Mouse (Mus musculus) gastrocnemius, adult 2 months (tissue): ENCODE measurements around the gene Cap2. TPM values are rescaled to one million over a fixed set of nuclear protein-coding genes. Genes with fewer than 3 reads are reported as not detected.
A peak's percentile ranks its signal among the peaks of the same experiment; 100 is the strongest.

Experiments
- DNase-seq: peaks from one replicate; pipeline ENCODE4 v3.0.0; 2022
- H3K27ac ChIP-seq: fragments of 200-600 bp; 2 replicates; pipeline ENCODE4 v1.8.1; 2022; ENCODE audit warnings: mild to moderate bottlenecking
- H3K4me3 ChIP-seq: fragments of 200-600 bp; 2 replicates; pipeline ENCODE4 v1.8.1; 2022; ENCODE audit warnings: mild to moderate bottlenecking, moderate library complexity
- CTCF ChIP-seq: fragments of 200-600 bp; IDR thresholded peaks from 2 replicates; pipeline ENCODE4 v1.8.1; 2022; ENCODE audit warnings: antibody characterized with exemption, mild to moderate bottlenecking, moderate library complexity
- intact Hi-C: fragments of 180-260 bp; cut with DNase I; formaldehyde crosslinking; loops from one replicate; pipeline ENCODE4 v1.15.1; 2025
- total RNA-seq, 2 experiments: library from RNA; stranded (reverse); gene quantifications; 2 replicates each; pipeline ENCODE4 v1.2.3; 2021

The Cap2 gene
- total RNA-seq, 2 experiments from 2014 or later: 270 TPM

DNA sequence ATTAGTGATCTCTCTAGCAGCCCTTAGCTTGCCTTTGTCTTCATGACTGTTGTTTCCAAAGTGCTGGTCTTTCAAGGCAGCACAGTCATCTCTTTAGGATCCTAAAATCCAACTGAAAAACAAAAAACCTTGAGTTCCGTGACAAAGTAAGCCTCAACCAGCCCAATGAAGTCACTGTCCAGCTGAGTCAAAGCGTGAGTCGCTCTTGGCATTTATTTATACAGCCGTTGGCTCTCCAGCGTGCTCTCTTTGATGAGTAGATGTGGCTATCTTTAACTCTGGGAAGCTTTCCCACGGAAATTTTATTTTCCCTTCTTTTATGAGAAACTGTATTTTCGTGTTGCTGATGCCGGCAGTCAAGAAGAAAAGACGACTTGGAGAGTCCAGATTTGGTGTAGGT lies 125.0 kb downstream of the Cap2 start:
- intact Hi-C loops: no loop called here
- TF ChIP-seq CTCF: no peak
- H3K27ac ChIP-seq: peak overlapping the region; percentile 76
- H3K4me3 ChIP-seq: no peak overlapping the region
- DNase-seq: no peak

DNA sequence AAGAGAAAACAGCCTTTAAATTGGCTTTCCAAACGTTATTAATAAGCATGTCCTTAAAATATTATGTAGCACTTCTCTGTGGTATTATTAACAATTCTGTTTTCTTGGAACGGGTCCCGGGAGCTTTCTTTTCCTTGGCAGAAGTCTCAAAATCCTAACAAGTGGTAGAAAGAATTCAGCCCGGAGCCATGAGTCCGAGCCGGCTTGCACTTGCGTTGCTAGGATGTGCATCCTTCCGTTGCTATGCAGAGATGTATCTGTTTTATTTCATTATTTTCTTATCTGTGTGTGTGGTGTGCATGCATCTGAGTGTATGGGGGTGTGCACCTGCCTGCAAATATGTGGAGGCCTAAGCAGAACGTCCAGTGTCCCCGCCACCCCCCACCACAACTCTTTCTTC lies 126.2 kb downstream of the Cap2 start:
- peak overlapping the region; percentile 76 for H3K27ac ChIP-seq
- no peak for DNase-seq
- TF ChIP-seq CTCF: no peak
- intact Hi-C loops: no loop called here
- no peak overlapping the region for H3K4me3 ChIP-seq

DNA sequence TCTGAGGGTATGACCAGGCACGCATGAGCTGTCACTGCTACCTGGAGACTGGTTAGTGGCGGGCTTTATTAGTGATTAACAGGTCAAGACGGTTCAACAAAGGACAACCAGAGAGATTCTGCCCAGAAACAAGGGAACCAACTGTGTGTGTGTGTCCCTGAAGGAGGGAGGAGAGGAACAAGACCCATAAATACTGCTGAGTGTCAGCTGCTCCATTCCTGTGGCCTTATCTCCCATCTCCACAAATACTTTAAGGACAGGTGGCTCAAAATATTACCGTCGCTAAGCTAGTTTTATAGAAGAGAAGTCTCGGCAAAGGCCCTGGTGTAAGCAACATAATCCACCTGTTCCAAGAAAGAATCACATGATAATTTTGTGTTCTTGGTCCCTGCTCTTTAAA lies 127.7 kb downstream of the Cap2 start:
- Histone ChIP-seq H3K4me3 (no peak overlapping the region), H3K27ac (peak overlapping the region; percentile 76)
- intact Hi-C loops: no loop called here
- no peak for DNase-seq
- no peak for TF ChIP-seq CTCF

DNA sequence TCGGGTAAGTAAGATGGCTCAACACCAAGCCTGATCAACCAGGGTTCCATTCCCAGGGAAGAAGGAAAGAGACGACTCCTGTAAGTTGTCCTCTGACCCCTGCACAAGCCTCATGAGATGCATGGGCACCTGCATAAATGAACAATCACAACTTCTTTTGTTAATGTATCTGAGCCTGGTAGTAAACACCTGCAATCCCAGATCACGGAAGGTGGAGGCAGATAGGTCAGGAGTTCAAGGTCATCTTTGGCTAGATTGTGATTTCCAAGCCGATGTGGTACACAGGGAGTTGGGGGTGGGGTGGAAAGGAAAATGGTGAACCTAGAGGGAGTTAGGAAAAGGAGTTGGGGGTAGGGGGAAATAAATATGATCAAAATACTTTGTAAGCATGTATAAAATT lies 131.1 kb downstream of the Cap2 start:
- no peak overlapping the region for H3K4me3 ChIP-seq
- TF ChIP-seq CTCF: no peak
- intact Hi-C loops: no loop called here
- H3K27ac ChIP-seq: no peak overlapping the region
- DNase-seq: no peak

DNA sequence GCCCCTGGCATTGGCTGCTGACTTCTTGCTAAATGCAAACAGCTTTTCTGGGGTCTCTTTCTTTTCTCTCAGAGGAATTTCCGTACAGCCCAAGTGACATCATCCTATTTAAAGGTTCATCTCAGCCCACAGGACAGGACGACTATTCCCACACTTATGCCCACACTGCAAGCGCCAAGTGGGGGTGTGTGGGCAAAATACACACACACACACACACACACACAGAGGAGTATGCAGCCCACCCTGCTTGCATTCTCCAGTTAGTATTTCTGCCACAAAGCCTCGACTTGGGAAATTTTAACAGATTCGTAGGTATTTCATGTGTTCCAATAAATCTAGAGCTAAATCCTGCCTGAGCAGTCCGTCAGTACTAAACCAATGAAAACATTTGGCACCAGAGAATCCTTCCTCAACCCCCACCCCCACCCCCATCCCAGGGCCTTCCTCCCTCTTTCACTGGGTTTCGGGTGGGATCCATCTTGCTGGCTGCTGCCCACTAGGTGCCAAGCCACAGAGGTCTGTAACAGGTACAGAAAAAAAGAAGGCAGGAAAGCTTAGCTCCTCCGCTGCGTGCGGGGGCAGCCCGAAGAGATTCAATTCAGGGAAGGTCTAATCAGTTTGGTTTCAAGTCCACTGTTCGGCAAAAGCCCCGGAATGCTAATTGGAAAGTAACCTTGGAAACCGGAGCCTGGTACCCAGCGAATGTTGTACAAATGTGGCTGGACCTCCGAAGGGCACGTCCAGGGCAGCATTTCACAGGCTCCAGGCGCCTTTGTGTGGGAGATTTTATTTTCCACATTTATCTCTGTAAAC lies 131.9 kb downstream of the Cap2 start:
- H3K27ac ChIP-seq: no peak overlapping the region
- no peak for DNase-seq
- H3K4me3 ChIP-seq: no peak overlapping the region
- no peak for TF ChIP-seq CTCF
- intact Hi-C loops: no loop called here

DNA sequence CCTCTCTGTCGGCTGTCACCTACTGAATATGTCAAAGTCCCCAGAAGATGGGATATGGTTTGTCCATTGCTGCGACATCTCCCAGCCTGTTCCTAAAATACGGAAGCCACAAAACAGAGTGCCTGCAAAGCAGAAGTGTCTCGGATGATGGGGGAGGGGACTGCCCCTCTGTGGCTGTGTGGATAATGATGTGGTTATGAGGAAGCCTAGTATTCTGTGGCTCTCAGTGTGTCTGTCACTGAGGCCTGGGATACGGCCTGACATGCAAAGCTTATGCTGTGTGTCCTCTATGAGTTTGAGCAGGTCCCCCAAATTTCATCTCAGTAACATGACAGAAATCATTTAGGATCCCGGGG lies 132.5 kb downstream of the Cap2 start:
- intact Hi-C loops: no loop called here
- no peak for DNase-seq

DNA sequence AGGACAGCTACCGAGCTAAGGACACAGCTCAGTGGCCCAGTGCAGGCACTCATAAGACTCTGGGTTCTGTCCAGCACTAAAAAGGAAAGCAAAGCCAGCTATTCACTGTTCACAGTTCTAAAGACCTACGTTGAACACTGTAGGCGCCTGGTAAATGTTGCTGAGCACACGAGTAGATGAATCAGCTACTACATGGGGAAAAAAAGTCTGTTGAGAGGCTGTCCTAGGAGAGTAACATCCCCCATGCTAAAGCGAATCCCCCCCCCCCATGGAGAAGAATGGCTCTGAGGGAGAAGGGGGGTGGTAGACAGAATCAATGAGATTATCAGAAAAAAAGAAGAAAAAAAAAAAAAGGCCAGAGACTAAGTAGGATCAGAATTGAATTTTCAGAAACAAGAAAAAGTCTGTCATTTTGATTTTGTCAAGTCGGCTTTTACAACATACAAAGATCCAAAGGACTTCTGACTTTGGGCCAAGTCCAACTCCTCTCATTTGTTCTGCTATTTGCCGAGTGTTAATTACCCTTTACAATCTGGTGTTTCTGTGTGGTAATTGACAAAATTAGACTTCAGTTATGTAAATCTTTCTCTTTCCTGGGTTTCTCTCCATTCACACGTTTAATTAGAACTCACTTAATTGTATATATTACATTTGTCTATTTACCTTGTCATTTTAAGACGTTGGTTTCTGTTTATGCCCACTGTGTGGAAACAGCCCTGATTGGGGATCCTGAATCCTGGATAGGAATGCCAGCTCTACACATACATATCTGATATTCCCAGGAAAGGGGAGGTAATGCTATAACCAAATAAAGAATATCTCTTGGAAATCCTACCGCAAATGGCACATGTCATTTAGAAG lies 139.2 kb downstream of the Cap2 start:
- Histone ChIP-seq H3K27ac (no peak overlapping the region), H3K4me3 (no peak overlapping the region)
- no peak for TF ChIP-seq CTCF
- DNase-seq: no peak
- intact Hi-C loops: no loop called here

More for the DNA sequence above, 132.5 kb downstream of the Cap2 start:
- no peak for TF ChIP-seq CTCF
- Histone ChIP-seq H3K27ac (no peak overlapping the region), H3K4me3 (no peak overlapping the region)

DNA sequence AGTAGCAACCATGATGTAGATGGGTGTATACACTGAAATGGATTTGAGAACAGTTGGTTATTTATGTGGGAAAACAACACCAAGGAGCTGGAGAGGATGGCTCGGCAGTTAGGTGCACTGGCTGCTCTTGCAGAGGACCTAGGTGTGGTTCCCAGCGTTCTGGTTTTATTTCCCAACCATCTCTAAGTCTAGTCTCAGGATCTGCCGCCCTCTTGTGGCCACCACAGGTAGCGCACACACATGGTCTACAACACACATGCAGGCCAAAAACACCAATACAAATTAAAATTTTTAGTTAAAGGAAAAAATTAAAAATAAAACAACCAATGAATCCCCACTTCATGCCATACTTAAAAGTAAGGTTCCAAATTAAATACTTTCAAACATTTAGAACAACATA lies 140.7 kb downstream of the Cap2 start:
- TF ChIP-seq CTCF: peak; percentile 64
- DNase-seq: no peak
- no peak overlapping the region for H3K4me3 ChIP-seq
- no peak overlapping the region for H3K27ac ChIP-seq
- intact Hi-C loops: no loop called here

DNA sequence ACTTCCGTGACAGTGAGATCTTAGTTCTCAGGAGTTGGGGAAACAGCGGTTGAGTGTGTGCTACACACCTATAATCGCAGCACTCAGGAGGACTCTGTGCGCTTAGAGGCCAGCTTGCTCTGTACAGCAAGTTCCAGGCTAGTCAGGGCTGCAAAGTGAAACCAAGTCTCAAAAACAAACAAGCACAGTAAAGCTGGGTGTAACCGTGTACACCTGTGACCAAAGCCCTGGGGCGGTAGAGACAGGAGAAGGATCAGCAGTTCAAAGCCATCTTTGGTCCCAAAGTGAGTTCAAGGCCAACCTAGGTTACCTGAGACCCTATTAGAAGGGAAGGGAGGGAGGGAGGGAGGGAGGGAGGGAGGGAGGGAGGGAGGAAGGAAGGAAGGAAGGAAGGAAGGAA lies 142.5 kb downstream of the Cap2 start:
- H3K4me3 ChIP-seq: no peak overlapping the region
- no peak overlapping the region for H3K27ac ChIP-seq
- no peak for DNase-seq
- TF ChIP-seq CTCF: no peak
- intact Hi-C loops: no loop called here

DNA sequence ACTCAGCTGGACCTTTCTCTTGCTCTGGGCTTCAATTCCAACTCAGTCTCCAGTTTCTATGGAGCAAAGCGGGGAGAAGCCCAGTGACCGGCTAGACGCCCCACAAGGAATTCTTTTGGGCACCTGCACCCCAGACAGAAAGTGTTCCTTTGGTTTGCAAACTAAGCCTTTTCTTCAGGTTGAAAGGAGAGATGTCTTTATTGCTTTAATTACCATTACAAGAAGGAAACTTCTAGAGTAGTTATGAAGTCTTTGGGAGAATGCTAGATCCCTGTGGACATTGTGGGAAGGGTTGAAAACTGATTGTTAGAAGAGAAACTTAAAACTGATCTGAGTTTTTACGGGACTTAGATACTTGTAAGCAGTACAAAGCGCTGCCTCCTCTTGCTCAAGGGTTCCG lies 143.8 kb downstream of the Cap2 start:
- no peak for TF ChIP-seq CTCF
- no peak for DNase-seq
- intact Hi-C loops: no loop called here
- Histone ChIP-seq H3K4me3 (no peak overlapping the region), H3K27ac (no peak overlapping the region)

DNA sequence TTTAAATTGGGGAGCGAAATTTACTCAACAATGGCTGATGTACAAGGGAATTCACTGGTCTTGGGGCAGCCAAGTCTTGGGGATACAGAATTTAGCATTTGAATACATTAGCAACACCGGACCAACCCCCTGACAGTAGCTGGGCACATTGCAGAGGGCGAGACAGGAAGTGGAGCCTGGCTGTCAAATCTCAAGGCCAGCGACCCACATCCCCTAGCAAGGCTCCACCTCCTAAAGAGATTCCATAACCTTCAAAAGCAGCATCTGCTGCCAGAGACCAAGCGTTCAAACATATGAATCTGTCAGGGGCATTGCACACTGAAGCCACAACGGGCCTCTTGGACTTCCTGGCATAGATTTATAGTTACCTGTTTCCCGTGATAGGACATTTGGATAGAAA lies 150.2 kb downstream of the Cap2 start:
- intact Hi-C loops: no loop called here
- no peak for TF ChIP-seq CTCF
- H3K27ac ChIP-seq: no peak overlapping the region
- no peak for DNase-seq
- H3K4me3 ChIP-seq: no peak overlapping the region

DNA sequence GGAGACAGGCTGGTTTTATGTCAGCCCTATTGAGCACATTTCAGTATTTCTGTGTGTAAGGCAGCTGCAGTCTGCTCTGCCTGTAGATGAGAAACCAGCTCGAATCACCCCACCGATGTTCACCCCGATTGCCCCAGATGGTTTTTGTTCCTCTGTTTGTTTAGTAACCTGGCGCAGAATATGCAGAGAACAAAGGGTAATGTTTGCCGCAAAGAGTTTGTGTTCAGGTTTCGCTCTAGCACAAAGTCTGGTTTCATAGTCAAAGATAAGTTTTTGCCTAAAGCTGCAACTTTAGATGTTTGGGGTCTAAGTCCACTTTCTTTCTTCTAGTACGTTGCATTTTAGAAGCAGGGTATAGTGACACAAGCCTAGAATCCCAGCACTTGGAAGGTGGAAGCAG lies 151.0 kb downstream of the Cap2 start:
- Histone ChIP-seq H3K4me3 (no peak overlapping the region), H3K27ac (no peak overlapping the region)
- DNase-seq: no peak
- intact Hi-C loops: no loop called here
- TF ChIP-seq CTCF: no peak

DNA sequence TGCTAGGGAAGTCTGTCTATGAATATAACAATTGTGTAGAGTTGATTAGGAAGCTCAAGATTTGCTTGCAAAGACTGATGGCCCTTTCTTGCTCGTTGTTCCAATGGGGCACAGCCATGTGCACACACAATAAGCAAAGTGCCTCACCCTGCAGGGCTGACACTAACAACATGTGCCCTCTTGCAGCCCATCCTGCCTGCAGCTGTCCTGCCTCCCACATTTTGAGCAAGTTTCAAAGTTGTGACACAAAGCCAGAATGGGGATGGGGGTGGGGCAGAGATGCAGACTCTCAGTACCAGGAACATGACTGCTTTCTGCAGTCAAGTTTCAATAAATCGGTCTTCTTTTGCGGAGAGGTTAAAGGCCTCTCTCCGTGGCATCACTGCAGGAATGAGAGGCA lies 152.0 kb downstream of the Cap2 start:
- H3K4me3 ChIP-seq: no peak overlapping the region
- no peak for DNase-seq
- TF ChIP-seq CTCF: no peak
- H3K27ac ChIP-seq: no peak overlapping the region
- intact Hi-C loops: no loop called here

DNA sequence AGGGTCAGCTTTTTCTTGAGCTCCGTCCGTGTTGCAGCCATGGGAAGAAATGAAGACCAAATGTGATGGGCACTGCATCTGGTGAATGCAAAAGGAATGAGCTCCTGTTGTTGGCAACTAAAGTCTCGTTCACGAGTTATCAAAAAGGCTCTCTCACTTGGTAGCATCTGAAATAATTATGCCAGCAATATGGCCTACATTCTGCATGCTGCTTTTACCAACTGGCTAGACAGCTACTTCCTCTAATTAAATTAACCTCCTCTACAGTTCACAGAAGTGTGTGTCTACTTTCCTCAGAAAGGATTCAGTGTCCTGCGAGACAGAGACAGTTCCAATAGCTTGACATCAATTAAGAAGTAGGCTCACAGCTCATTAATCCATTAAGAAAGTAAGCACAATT lies 152.9 kb downstream of the Cap2 start:
- intact Hi-C loops: no loop called here
- H3K27ac ChIP-seq: no peak overlapping the region
- no peak for TF ChIP-seq CTCF
- no peak for DNase-seq
- no peak overlapping the region for H3K4me3 ChIP-seq
